In genomic region chr4:107002517-107003165, GRCm38 (mm10) we compare ENCODE assay signal across 11 mouse cellular contexts.
DNase-seq lines count a peak whose midpoint lies in the region; ATAC-seq and TF ChIP-seq lines count a peak whose summit lies in the region.
"Had no signal": no experiment of that assay in that cellular context is flagged by ENCODE, and none has a peak within 500 bp of the region (broad histone marks: within the 10 kb centered on the region; RNA-seq: fewer than 3 reads in every experiment).

No protein-coding gene starts in this region.

- no peaks in the 10 kb centered on the region for H3K27me3 ChIP-seq in midbrain, embryonic 10.5 days (ENCODE audit: low read depth, poor library complexity, severe bottlenecking)
- no peaks in the 10 kb centered on the region for H3K27me3 ChIP-seq in midbrain, postnatal 0 days (ENCODE audit: insufficient read depth, low read length)
- H3K27me3 ChIP-seq in hindbrain, embryonic 15.5 days = no peaks in the 10 kb centered on the region
- no peaks in the 10 kb centered on the region for H3K27me3 ChIP-seq in stomach, embryonic 16.5 days (ENCODE audit: control insufficient read depth, insufficient read depth, low read length)
- H3K27me3 ChIP-seq: heart, embryonic 12.5 days had no signal

- 81% methylated on average over 11 of the region's 11 CpGs for WGBS in midbrain, embryonic 10.5 days
- WGBS in midbrain, postnatal 0 days = 53% methylated on average over 11 of the region's 11 CpGs
- WGBS in hindbrain, embryonic 15.5 days = 56% methylated on average over 11 of the region's 11 CpGs
- WGBS in stomach, embryonic 16.5 days = 57% methylated on average over 11 of the region's 11 CpGs

- peaks cover 60% of the 10 kb centered on the region for H3K4me1 ChIP-seq in midbrain, embryonic 10.5 days
- H3K4me1 ChIP-seq in midbrain, postnatal 0 days (ENCODE audit: insufficient read depth, low read length) = peaks cover 9% of the 10 kb centered on the region; the same call in 1 of the 2 replicates
- peaks cover 62% of the 10 kb centered on the region for H3K4me1 ChIP-seq in hindbrain, embryonic 15.5 days (replicated peaks)
- H3K4me1 ChIP-seq in stomach, embryonic 16.5 days (ENCODE audit: control insufficient read depth, insufficient read depth, low read length) = peaks cover 25% of the 10 kb centered on the region; the same call in 1 of the 2 replicates

- H3K9me3 ChIP-seq in midbrain, embryonic 10.5 days (replicated peaks) = no peaks in the 10 kb centered on the region
- no peaks in the 10 kb centered on the region for H3K9me3 ChIP-seq in midbrain, postnatal 0 days (ENCODE audit: low read length)
- H3K9me3 ChIP-seq in hindbrain, embryonic 15.5 days = no peaks in the 10 kb centered on the region
- H3K9me3 ChIP-seq in stomach, embryonic 16.5 days (replicated peaks; ENCODE audit: control insufficient read depth, low read length) = no peaks in the 10 kb centered on the region
- H3K9me3 ChIP-seq: heart, embryonic 12.5 days had no signal

- peaks cover 27% of the 10 kb centered on the region for H3K36me3 ChIP-seq in midbrain, embryonic 10.5 days
- H3K36me3 ChIP-seq in midbrain, postnatal 0 days (ENCODE audit: insufficient read depth, low read length) = no peaks in the 10 kb centered on the region
- no peaks in the 10 kb centered on the region for H3K36me3 ChIP-seq in hindbrain, embryonic 15.5 days
- no peaks in the 10 kb centered on the region for H3K36me3 ChIP-seq in stomach, embryonic 16.5 days (ENCODE audit: control insufficient read depth, insufficient read depth, low read length)
- H3K36me3 ChIP-seq: heart, embryonic 12.5 days had no signal

- TF ChIP-seq CTCF in midbrain, postnatal 0 days (IDR thresholded peaks at IDR 0.05) = no peak

- H3K4me2 ChIP-seq in midbrain, postnatal 0 days (ENCODE audit: low read depth, low read length, poor library complexity, severe bottlenecking) = no peak overlapping the region
- H3K4me2 ChIP-seq in hindbrain, embryonic 15.5 days = no peak overlapping the region
- H3K4me2 ChIP-seq in stomach, embryonic 16.5 days (ENCODE audit: low read depth, low read length) = no peak overlapping the region
- H3K4me2 ChIP-seq: heart, embryonic 12.5 days had no signal

- 0 out of 2 replicates have a peak overlapping the region, but pooled peaks have one; percentile 23 for H3K27ac ChIP-seq in midbrain, embryonic 10.5 days (replicated peaks)
- no peak overlapping the region for H3K27ac ChIP-seq in midbrain, postnatal 0 days (ENCODE audit: low read depth, low read length)
- H3K27ac ChIP-seq in hindbrain, embryonic 15.5 days (replicated peaks) = peak overlapping the region; percentile 47
- no peak overlapping the region for H3K27ac ChIP-seq in stomach, embryonic 16.5 days (ENCODE audit: low read length)
- H3K27ac ChIP-seq: liver, embryonic 14.5 days had no signal

- no peak for ATAC-seq in midbrain, postnatal 0 days (ENCODE audit: low FRiP score)
- no peak for ATAC-seq in hindbrain, embryonic 15.5 days (ENCODE audit: low FRiP score, low read depth)
- ATAC-seq in stomach, embryonic 16.5 days (ENCODE audit: insufficient read depth, low FRiP score) = peak; percentile 36
- no peak for ATAC-seq in granulocyte monocyte progenitor cell, adult 5-6 weeks (replicated peaks; ENCODE audit: poor library complexity, severe bottlenecking)

- peak; percentile 39 for DNase-seq in gastrocnemius, adult 18-20 months (ENCODE audit: low spot score)
- DNase-seq in gastrocnemius, postnatal 10 days = no peak
- no peak for DNase-seq in midbrain, embryonic 10.5 days (ENCODE audit: low spot score)
- no peak for DNase-seq in midbrain, postnatal 0 days (ENCODE audit: low spot score)
- DNase-seq in left cerebral cortex, adult 9 months (ENCODE audit: low spot score in 2 of 2) = no peak

- no peak overlapping the region for H3K9ac ChIP-seq in midbrain, postnatal 0 days (replicated peaks; ENCODE audit: low read length, poor library complexity, severe bottlenecking)
- H3K9ac ChIP-seq in hindbrain, embryonic 15.5 days = no peak overlapping the region
- no peak overlapping the region for H3K9ac ChIP-seq in stomach, embryonic 16.5 days (ENCODE audit: low read length)
- H3K9ac ChIP-seq: heart, embryonic 12.5 days; liver, embryonic 14.5 days had no signal

- H3K4me3 ChIP-seq in midbrain, embryonic 10.5 days = no peak overlapping the region
- H3K4me3 ChIP-seq in midbrain, postnatal 0 days (ENCODE audit: low read depth, low read length) = no peak overlapping the region
- no peak overlapping the region for H3K4me3 ChIP-seq in hindbrain, embryonic 15.5 days
- H3K4me3 ChIP-seq in stomach, embryonic 16.5 days (replicated peaks; ENCODE audit: low read length) = no peak overlapping the region
- H3K4me3 ChIP-seq: erythroblast, embryonic 14.5 days; heart, embryonic 12.5 days had no signal

Comparison
In these comparisons a context has a peak if more than half of its experiments do, and no peak if none do; other contexts are left out.
1. H3K27ac ChIP-seq: peak in midbrain, embryonic 10.5 days (single experiment) and hindbrain, embryonic 15.5 days (single experiment); none in midbrain, postnatal 0 days (single experiment) and stomach, embryonic 16.5 days (single experiment).